Mouse (Mus musculus) mesoderm, embryonic 11.5 days (tissue): ENCODE results near the gene Ttc41.

Experiments
- DNase-seq: peaks from one replicate; pipeline ENCODE4 v3.0.0-alpha.2; 2012; ENCODE audit warnings: low read depth, low spot score

Gene Ttc41

GRCm38 (mm10) chr10:86825871-86826522 lies 120.4 kb downstream of the Ttc41 start:
- DNase-seq: no peak
